Mouse (Mus musculus) lung, adult 2 months (tissue): ENCODE results near the gene H2-Q6.
"Not testable (repeated sequence)": the region's sequence is repeated elsewhere in the genome, so short reads cannot be mapped to it uniquely, and the experiment has no call there.

Source experiments
- CTCF ChIP-seq: fragments of 200-500 bp; IDR thresholded peaks from 2 replicates; pipeline ENCODE4 v1.5.1; 2011; ENCODE audit warnings: mild to moderate bottlenecking, low read length, control low read depth; ENCODE audit not compliant: insufficient read depth
- POLR2A ChIP-seq: fragments of 200-500 bp; IDR thresholded peaks from 2 replicates; pipeline ENCODE4 v1.6.1; 2011; ENCODE audit warnings: low read depth, mild to moderate bottlenecking, control low read depth, low read length, borderline replicate concordance; ENCODE audit errors: extremely low read depth

DNA sequence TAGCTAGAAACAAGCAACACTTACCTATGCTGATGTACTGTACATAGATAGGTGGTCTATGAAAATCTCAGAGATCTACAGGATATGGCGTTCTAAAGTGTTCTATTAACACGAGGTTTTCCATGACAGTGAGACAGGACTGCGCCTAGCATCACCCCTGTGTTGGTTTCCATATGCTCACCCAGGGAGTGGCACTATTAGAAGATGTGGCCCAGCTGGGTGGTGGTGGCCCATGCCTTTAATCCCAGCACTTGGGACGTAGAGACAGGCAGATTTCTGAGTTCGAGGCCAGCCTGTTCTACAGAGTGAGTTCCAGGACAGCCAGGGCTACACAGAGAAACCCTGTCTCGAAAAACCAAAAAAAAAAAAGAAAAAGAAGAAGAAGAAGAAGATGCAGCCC lies 6.0 kb downstream of the H2-Q6 start:
- not testable (repeated sequence) for TF ChIP-seq CTCF, POLR2A
